ENCODE assay signal across 19 mouse cellular contexts in genomic region chr10:78319940-78320339, GRCm38 (mm10). TPM values are rescaled to one million over a fixed set of nuclear protein-coding genes. Genes with fewer than 3 reads are reported as not detected.
DNase-seq lines count a peak whose midpoint lies in the region; ATAC-seq lines count a peak whose summit lies in the region.
"Had no signal": no experiment of that assay in that cellular context is flagged by ENCODE, and none has a peak within 500 bp of the region (broad histone marks: within the 10 kb centered on the region; RNA-seq: fewer than 3 reads in every experiment).

No protein-coding gene starts in this region.

- ATAC-seq in forebrain, embryonic 14.5 days, result peak; percentile 67; the same call in 1 of the 2 replicates
- no peak for ATAC-seq in forebrain, embryonic 12.5 days (ENCODE audit: low FRiP score)
- ATAC-seq: CD4-positive, CD25-positive, alpha-beta regulatory T cell, adult 4 months; liver, postnatal 0 days had no signal

- H3K9ac ChIP-seq in forebrain, embryonic 14.5 days (ENCODE audit: low read length), result no peak overlapping the region
- H3K9ac ChIP-seq in forebrain, embryonic 12.5 days, result no peak overlapping the region
- H3K9ac ChIP-seq: hindbrain, embryonic 15.5 days; liver, postnatal 0 days; stomach, embryonic 15.5 days had no signal

- peaks cover 8% of the 10 kb centered on the region; the same call in 1 of the 2 replicates for H3K4me1 ChIP-seq in forebrain, embryonic 14.5 days (ENCODE audit: control insufficient read depth, insufficient read depth, low read length)
- H3K4me1 ChIP-seq in forebrain, embryonic 12.5 days, result no peaks in the 10 kb centered on the region; the same call in 1 of the 2 replicates

- peak; percentile 54 for DNase-seq in cerebellum, adult 11-12 months
- DNase-seq in cerebellum, postnatal 4 days (ENCODE audit: low spot score in 2 of 2), result no peak
- peak; percentile 45 for DNase-seq in forebrain, embryonic 14.5 days (ENCODE audit: low spot score)
- DNase-seq in left cerebral cortex, postnatal 4 days, result peak; percentile 65
- no peak for DNase-seq in left cerebral cortex, adult 8-10 months (ENCODE audit: low spot score in 2 of 2)
- DNase-seq in brain, adult 2 months (ENCODE audit: low read depth, low spot score), result peak; percentile 82
- DNase-seq in embryo, embryonic 10.5 days (ENCODE audit: low spot score), result no peak
- DNase-seq: gastrocnemius, postnatal 25 days; heart, postnatal 10 days; kidney, postnatal 10 days; liver; liver, postnatal 0 days had no signal

- WGBS in forebrain, embryonic 14.5 days, result 69% methylated on average over 9 of the region's 9 CpGs
- 83% methylated on average over 9 of the region's 9 CpGs for WGBS in forebrain, embryonic 12.5 days

- H3K36me3 ChIP-seq in forebrain, embryonic 14.5 days (ENCODE audit: control insufficient read depth, insufficient read depth, low read length), result peaks cover 3% of the 10 kb centered on the region; the same call in 1 of the 2 replicates
- no peaks in the 10 kb centered on the region; the same call in 1 of the 2 replicates for H3K36me3 ChIP-seq in forebrain, embryonic 12.5 days (replicated peaks)
- H3K36me3 ChIP-seq: G1E; heart, embryonic 10.5 days; hindbrain, embryonic 15.5 days had no signal

- H3K4me3 ChIP-seq in forebrain, embryonic 14.5 days (ENCODE audit: low read depth, low read length), result no peak overlapping the region
- no peak overlapping the region for H3K4me3 ChIP-seq in forebrain, embryonic 12.5 days (replicated peaks)
- H3K4me3 ChIP-seq: heart, embryonic 10.5 days; hindbrain, embryonic 15.5 days; midbrain, embryonic 10.5 days; stomach, embryonic 15.5 days had no signal

- intact Hi-C loops in left cerebral cortex, postnatal 4 days (cut with DNase I), result no loop called here

- H3K9me3 ChIP-seq in forebrain, embryonic 14.5 days (replicated peaks; ENCODE audit: control insufficient read depth, low read length), result no peaks in the 10 kb centered on the region
- H3K9me3 ChIP-seq in forebrain, embryonic 12.5 days, result no peaks in the 10 kb centered on the region
- H3K9me3 ChIP-seq: G1E; heart, embryonic 10.5 days; hindbrain, embryonic 15.5 days; midbrain, embryonic 10.5 days; stomach, embryonic 15.5 days had no signal

- H3K4me2 ChIP-seq in forebrain, embryonic 14.5 days (ENCODE audit: low read length), result no peak overlapping the region
- no peak overlapping the region for H3K4me2 ChIP-seq in forebrain, embryonic 12.5 days
- H3K4me2 ChIP-seq: hindbrain, embryonic 15.5 days; stomach, embryonic 15.5 days had no signal

- no peaks in the 10 kb centered on the region for H3K27me3 ChIP-seq in forebrain, embryonic 14.5 days (replicated peaks; ENCODE audit: control insufficient read depth, insufficient read depth, low read length)
- no peaks in the 10 kb centered on the region for H3K27me3 ChIP-seq in forebrain, embryonic 12.5 days
- H3K27me3 ChIP-seq: hindbrain, embryonic 15.5 days; stomach, embryonic 15.5 days had no signal

- peak overlapping the region; percentile 39; the same call in 1 of the 2 replicates for H3K27ac ChIP-seq in forebrain, embryonic 14.5 days (ENCODE audit: low read depth, low read length)
- no peak overlapping the region for H3K27ac ChIP-seq in forebrain, embryonic 12.5 days
- H3K27ac ChIP-seq: heart, embryonic 10.5 days; hindbrain, embryonic 15.5 days; midbrain, embryonic 10.5 days; stomach, embryonic 15.5 days had no signal

RNA-seq across cellular contexts. Expression of gene Agpat3, which starts 32.3 kb away (rescaled TPM):
- 46.0 and 63.2 TPM in 2 replicates for polyA plus RNA-seq in forebrain, embryonic 14.5 days (2014; fragmentation: Nextera tagmentation; extraction: Ambion mirVana)
- 52.5 and 58.0 TPM in 2 replicates for polyA plus RNA-seq in forebrain, embryonic 12.5 days (2016; fragmentation: Nextera tagmentation; extraction: Ambion mirVana)
- total RNA-seq in left cerebral cortex, postnatal 4 days (2021), result 100 to 1,000 TPM; 169 to 181 TPM
- 100 to 1,000 TPM; 218 to 243 (median 229) TPM for total RNA-seq in left cerebral cortex, adult 8-10 months (2022)

Comparison
In these comparisons a context has a peak if more than half of its experiments do, and no peak if none do; other contexts are left out.
1. DNase-seq: peak in cerebellum, adult 11-12 months (single experiment), forebrain, embryonic 14.5 days (single experiment), left cerebral cortex, postnatal 4 days (single experiment) and brain, adult 2 months (single experiment); none in cerebellum, postnatal 4 days (0 of 2), left cerebral cortex, adult 8-10 months (0 of 2) and embryo, embryonic 10.5 days (single experiment).